Mouse (Mus musculus) liver, postnatal 0 days (tissue): ENCODE measurements at regions not wholly inside any gene's neighbourhood (a gene's known extent, or its start where the extent isn't known, plus 50 kb on each side); places are given as distances from the start of the nearest gene placed in this dataset.

Experiments
- CTCF ChIP-seq: sonication (generic); IDR thresholded peaks from 2 replicates; pipeline ENCODE4 v1.5.1; 2016; ENCODE audit warnings: antibody characterized with exemption, low read depth
- EP300 ChIP-seq: IDR thresholded peaks from 2 replicates; pipeline ENCODE4 v1.6.1; 2016; ENCODE audit warnings: antibody characterized with exemption, low read depth, mild to moderate bottlenecking

DNA sequence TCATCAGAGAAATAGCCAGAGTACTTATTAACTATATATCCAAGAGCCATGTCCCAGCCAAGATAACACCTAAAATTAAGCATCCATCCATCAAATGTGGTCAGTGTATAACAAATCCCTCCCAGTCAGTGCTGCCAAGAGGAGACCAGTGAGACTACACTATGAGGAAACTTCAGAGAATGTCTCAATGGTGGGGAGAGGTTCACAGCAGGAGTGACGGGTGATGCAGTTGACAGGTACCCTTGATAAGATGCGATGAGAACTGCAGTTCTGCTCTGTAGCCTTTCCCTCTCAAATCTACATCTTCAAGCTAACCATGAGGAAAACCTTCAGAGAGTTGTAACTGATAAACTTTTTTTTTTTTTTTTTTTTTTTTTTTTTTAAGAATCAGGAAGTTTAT lies 470.3 kb downstream of the Fat4 start:
- TF ChIP-seq CTCF (no peak), EP300 (no peak)
